Mouse (Mus musculus): ENCODE data around the gene Lysmd2.
"Not testable (repeated sequence)": the region's sequence is repeated elsewhere in the genome, so short reads cannot be mapped to it uniquely, and the experiment has no call there.

The Lysmd2 gene

DNA sequence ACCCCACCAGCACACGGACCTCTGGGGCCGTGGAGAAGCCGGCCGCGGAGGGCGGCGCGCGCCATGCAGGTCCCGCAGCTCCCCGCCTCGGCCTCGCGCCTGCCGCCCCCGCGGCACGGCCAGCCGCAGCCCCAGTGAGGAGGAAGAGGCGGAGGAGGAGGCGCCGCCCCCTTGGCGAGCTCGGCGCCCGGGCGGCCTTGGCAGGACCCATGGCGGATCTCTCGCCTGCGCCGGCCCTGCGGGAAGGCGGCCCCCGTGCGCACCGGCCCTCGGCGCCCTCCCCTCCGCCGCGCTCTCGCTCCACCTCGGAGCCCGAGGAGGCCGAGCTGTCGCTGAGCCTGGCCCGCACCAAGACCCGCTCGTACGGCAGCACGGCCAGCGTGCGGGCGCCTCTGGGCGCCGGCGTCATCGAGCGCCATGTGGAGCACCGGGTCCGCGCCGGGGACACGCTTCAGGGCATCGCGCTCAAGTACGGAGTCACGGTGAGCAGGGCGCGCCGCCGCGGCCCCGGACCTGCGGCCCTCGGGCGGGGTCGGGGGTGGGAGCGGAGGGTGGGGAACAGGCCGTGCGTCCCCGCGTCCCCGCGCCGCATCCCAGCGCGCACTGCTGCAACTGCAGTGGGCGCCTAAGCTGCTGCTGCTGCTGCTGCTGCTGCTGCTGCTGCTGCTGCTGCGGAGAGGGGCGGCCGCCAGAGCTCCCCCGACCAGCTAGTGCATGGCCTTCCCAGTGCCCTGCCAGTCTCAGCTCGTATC, at the start of gene Lysmd2:
Gene Lysmd2 (plus strand): TSS at position 186 of the 752 bp plus-strand sequence.
- ATAC-seq (ENCODE audit: insufficient number of reproducible peaks, low FRiP score, low TSS enrichment) = peak; percentile 89

DNA sequence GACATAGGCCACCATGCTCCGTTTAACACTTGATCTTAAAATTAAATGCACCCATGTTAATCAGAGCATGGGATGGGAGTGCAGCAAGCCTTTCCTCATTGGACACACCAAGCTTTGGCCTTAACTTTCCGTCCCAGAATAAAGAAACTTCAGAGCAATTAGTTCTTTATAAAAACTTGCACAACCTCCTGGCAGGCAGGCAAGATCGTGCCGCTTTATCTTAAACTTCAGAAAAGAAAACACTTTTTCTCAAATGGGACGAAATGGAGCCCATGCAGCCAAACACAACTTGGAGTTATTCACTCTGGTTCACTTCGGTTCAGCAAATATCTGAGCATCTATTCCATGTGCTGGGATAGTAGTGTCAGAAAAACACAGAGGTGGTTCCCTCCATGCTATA, 46.2 kb upstream of the Lysmd2 start:
- no peak for ATAC-seq (ENCODE audit: insufficient number of reproducible peaks, low FRiP score, low TSS enrichment)

DNA sequence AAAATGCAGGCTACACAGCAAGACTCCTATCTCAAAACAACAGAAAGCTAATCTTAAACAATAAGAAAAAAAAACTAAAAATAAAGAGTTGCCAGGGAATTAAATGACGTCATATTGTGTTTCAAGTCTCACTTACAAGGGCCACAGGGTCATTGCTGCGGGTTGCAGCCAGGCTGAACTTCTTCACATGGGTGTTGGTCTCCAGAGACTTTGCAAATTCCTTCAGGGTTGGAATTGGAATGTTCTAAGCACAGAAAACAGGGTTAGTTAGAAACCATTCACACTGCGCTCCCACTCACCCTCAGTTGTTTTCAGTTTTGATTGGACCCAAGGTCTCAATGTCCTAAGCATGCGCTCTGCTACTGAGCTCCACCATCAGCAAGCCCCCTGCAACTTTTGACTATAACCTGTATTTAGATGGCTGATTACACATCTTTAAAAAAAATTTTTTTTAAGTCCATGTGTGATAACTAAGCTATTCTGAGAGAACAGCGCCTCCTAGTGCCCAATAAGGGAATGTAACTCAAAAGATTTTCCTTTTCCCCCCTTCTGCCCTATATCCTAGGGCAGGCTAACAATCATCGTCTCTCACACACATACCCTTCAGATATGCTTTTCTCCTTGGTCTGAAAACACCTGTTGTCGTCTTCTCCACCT, 43.7 kb upstream of the Lysmd2 start:
- no peak for ATAC-seq (ENCODE audit: insufficient number of reproducible peaks, low FRiP score, low TSS enrichment)

DNA sequence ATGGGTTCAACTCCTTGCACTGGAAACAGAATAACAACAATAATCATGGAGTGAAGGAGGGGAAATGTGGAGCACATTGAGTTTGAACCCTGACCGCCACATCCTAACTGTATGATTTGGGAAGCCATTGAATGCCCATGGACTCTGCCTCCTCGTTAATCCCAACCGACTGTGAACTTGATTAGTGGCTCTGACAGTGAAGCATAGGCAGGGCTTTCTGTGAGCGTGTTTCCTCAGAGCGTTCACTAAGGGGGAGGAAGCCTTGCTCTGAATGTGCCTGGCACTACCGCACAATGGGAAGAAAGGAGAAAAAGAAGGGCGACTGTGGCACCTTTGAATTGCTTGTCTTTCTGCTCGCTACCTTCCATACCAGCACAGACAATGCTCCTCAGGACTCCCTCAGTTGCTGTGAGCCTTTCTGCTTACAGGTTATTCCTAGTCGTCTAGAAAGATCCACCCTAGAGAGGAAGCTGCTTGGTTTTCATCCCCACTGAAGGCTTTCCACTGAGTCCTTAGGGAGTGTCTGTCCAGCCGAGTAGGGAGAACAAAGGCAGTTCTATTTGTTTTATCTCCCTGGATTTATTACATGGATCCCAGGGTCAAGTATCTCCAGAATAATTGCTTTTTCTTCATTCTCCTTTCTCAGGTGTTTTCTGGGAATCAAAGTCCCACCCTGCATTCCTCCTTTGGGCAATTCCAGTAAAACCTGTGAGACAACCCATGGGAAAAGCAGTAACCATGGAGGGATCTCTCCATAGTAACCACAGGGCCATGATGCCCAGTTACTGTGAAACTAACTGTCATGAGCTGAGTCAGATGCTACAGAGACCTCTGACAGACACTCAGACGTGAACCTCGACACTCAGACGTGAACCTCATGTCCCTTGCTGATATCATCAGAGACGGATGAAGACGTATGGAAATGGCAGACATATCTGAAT, 35.4 kb upstream of the Lysmd2 start:
- no peak for ATAC-seq (ENCODE audit: insufficient number of reproducible peaks, low FRiP score, low TSS enrichment)

DNA sequence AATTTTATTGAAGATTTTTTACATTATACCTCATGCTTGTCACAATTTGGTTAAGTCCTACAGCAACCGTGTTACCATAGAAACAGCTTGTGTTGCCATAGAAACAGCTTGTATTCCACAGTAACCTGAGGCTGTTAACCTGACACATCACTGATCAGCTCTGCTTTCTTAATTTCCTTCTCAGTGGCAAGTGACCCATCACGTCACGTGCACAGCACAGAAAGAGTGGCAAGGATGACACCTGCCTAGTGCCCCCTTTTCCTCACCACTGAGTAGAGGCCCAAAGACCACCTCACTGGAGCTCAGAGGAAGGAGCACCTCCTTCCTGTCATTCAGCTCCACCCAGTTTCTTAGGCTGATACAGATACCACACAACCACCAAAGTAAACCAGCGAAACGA, 32.1 kb upstream of the Lysmd2 start:
- no peak for ATAC-seq (ENCODE audit: insufficient number of reproducible peaks, low FRiP score, low TSS enrichment)

DNA sequence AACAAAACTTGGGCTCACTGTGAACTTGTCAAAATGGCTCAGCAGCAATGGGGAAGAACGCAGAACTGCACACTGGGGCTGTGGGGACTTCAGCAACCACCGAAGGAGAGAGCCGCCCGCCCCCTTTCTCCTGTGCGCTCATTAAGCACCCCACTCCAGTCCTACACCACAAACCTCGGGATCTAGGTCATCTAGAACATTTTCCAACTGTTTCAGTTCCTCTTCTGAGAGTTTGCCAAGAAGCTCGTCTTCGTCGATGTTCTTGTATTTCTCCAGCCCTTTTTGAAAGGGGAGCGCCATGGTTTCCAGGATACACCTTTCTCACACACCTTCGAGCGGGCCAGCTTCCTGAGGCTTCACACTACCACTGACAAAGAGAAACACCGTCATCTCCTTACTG, 28.5 kb upstream of the Lysmd2 start:
- ATAC-seq (ENCODE audit: insufficient number of reproducible peaks, low FRiP score, low TSS enrichment) = no peak

DNA sequence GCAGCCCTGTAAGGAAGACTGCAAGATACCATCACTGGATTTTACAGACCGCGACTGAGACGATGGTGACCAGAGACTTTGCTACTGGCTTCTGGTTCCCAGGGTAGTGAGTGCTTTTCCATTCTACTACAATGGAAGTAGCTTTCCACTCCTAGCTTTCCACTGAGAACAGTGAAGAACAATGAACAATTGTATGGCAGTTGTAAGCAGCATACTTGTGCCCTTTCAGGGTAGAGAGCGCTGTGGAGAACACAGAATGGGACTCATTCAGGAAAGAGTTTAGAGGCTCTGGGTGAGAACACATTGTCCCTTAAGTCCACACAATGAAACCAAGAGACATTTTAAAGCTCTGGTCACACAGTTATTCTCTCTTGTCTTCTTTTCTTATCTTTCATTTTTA, 27.9 kb upstream of the Lysmd2 start:
- ATAC-seq (ENCODE audit: insufficient number of reproducible peaks, low FRiP score, low TSS enrichment) = no peak

DNA sequence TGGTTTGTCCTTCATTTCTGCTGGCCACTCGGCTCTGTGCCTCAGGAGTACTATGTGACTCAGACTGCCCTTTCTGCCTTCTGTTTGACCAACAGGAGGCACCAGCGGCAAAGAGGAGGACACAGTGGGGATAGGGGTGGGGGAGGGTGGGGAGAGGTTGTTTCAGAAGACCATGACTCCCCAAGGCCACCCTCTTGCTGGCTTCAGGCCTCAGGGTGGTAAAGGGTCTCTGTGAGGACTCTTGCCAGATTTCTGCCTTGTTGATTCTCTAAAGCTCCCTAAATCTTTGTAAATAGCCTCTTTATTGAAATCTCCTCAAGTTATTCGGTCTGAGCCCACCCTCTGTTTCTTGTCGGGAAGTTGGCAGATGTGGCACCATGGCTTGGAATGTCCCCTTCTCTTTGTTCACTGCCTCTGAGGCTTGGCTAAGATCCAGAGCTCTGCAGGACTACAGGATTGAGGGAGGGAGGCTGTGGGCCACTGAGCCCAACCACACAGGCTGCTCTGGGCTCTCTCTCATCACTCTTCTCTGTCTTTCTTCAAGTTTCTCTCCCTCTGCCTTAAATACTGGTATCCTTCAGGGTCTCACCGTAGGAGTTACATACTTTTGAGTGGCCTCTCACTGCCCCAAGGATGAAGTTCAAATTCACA, 26.2 kb upstream of the Lysmd2 start:
- peak; percentile 57; the same call in 1 of the 2 replicates for ATAC-seq (ENCODE audit: insufficient number of reproducible peaks, low FRiP score, low TSS enrichment)

DNA sequence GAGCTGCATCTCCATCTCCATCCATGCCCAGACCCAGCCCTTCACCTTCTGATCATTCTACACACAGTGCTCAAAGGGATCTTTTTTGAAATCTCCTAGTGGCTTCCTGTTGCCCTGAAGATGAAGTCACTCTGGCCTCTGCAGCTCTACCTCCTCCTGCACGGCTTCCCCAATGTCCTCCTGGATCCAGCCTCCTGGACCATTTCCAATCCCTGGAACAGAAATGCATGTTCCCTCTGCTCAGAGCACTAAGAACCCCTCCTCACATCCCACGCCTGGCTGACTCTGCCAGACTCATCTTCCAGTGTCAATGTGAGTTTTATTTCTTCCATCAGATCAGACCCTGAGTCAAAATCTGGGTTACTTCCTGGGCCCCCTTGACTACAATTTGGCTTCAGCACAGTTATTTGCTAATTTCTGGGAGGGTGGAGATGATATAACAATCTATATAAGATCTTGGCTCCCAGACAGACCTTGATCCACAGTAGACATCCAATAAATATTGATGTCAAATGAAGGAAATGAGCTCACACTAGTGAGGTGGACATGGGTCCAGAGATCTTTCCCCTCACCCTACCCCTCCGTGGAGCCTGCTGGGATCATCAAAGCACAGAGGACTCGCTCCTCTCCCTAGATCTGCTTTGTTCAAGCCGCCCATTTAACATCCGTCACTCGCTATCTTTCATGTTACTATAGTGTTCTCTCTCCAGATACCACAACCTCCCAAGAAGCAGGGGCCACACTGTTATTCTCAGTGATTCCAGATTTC, 25.2 kb upstream of the Lysmd2 start:
- ATAC-seq (ENCODE audit: insufficient number of reproducible peaks, low FRiP score, low TSS enrichment) = 0 out of 2 replicates have a peak, but pooled peaks have one; percentile 12

DNA sequence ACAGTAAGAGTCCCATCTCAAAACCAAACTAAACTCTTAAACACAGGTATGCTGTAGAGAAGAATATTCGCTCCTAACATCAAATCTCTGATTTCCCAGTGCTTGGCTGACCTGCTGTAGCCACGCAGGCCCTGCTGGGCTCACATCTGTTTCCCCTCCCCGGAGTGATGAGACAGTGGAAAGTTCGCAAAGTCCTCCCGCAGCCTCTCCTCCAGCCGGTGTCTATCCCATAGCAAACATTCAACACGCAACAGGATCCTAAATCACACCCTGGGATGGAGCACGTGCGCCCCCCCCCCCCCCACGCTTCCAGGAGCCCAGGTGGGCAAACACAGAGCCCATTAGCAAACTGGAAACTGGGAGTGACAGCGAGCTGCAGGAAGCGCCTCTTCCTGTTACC, 24.0 kb upstream of the Lysmd2 start:
- ATAC-seq (ENCODE audit: insufficient number of reproducible peaks, low FRiP score, low TSS enrichment) = no peak

DNA sequence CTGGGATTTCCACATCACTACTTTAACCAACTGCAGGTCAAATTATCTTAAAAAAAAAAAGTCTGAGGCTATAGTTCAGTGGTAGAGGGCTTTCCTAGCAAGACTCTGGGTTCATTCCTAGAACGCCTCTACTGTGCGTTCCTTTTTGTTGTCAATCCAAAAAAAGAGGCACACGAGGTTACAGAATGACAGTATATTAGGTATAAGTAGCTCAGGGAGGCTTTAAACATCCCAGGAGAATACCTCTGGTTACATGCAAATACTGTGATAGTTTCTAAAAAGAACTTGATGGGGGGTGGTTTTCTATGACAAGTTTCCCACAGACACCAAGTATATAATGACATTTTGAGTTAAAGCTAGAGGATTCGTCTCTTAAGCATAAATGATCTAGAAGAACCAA, 18.0 kb upstream of the Lysmd2 start:
- no peak for ATAC-seq (ENCODE audit: insufficient number of reproducible peaks, low FRiP score, low TSS enrichment)

DNA sequence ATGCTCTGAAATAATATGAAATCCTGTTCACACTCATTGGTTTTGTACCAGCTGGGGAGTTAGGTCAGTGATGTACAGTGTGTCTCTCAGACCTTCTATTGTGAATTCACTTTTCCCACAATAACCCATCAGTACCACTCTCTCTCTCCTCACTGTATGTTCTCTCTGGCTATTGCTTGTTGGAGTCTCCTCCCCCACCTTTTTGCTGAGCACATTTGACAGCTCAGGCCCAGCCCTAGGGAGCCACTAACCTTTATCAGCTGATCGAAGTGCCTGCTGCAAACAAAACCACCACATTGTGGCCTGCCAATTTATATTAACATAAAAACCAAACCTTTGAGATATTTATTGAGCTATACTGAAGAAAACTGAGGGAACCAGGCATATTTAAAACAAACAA, 16.0 kb upstream of the Lysmd2 start:
- ATAC-seq (ENCODE audit: insufficient number of reproducible peaks, low FRiP score, low TSS enrichment) = no peak

DNA sequence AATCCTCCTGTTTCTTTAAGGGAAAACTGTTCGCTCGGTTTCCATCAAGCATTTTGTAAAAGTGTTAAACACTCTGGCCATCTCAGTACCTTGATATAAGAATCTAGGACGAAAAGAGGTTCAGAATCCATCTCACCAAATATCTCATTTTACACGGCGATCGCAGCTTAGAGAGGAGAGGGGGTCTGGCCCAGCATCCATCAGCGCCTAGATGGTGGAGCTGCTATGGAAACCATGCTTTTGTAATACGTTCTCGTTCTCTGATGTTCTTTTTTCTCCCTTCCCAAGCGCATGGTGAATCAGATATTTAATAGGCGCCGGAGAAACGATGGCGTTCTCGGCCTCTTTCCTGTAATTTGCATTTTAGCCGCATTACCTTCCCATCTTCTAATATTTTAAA, 15.6 kb upstream of the Lysmd2 start:
- ATAC-seq (ENCODE audit: insufficient number of reproducible peaks, low FRiP score, low TSS enrichment) = no peak

DNA sequence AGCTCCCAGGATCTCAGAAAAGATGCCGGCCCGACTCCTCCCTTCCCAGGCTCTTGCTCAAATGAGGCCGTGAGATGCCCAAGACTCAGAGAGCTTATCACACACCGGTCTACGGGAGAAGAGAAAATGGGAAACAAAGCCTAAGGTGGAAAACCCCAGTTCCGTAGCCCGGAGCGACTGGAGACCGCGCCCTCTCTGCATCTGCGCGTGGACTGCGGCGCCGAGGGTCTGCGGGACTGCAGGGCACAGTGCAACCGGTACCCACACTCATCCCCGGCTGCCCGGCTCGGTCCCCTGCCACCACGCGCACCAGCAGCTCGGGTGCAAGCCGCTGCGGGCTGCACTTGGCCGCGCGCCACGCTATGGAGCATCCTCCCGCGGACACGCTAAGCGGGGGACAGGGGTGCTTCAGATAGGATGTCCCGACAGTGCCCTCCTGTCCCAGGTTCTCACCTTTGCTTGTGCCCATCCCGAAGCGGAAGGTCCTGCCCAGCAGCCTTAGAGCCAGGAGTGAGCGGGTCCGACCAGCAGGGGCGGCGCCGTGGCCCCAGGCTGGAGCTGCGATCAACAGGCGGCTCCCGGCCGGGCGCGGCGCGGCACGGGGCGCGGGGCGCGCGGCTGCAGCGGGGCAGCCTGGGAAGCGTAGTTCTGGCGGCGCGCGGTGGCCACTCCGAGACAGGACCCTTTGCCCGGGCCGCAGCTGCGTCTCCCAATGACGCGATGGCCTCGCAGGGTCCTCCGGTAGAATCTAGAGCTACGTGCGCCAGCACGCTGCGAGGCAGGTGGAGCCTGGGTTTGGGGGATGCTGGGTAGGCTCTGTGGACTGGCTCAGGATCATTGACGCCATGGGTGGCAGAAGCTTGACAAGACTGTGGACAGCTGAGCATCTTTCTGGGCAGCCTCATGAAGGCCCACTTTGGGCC, 14.7 kb upstream of the Lysmd2 start, which contains the start of gene Tmod2:
Gene Tmod2 (minus strand): TSS at position 755 of the 923 bp plus-strand sequence.
- ATAC-seq (ENCODE audit: insufficient number of reproducible peaks, low FRiP score, low TSS enrichment) = peak; percentile 92

DNA sequence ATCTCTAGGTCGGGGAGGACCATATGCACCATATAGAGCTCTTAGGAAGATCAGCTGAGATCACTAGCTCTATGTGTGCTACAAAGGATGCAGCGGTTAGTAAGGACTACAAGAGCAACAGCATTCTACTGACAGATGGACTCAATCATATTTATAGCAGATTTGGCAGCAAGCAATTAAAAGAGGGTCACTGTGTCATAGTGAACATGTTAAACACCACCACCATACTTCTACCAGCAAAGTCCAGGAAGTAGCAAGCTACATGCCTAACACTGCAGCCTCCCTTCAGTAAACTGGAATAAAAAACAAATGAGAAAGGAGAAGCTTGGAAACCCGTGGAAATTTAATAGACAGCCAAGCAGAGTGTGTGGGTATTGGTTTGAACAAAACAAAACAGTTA, 9.0 kb upstream of the Lysmd2 start:
- ATAC-seq (ENCODE audit: insufficient number of reproducible peaks, low FRiP score, low TSS enrichment) = no peak

DNA sequence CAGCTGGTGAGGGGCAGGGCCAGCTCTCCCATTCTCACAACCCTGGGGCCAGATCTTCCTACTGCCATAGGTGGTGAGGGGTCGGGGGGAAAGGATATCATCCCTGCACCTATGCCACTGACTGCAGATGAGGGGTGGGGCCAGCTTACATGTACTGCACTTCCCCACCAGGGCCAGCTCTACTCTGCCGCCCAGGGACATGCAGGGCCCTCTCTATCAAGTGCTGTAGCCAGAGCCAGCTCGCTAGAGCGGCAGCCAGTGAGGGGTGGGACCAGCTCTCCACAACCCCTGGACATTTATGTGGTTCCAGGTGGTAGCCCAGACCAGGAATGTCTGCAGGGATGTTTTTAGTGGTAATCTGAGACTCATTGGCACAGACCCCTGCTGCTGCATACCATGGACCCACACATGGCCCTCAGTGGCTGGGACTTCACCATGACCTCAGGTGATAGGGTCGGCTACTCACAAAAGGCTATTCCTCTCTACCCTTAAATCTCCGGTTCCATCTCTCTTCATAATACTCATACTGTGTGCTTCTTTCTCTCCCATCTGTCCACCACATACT, 6.6 kb upstream of the Lysmd2 start:
- no peak; the same call in 1 of the 2 replicates for ATAC-seq (ENCODE audit: insufficient number of reproducible peaks, low FRiP score, low TSS enrichment)

DNA sequence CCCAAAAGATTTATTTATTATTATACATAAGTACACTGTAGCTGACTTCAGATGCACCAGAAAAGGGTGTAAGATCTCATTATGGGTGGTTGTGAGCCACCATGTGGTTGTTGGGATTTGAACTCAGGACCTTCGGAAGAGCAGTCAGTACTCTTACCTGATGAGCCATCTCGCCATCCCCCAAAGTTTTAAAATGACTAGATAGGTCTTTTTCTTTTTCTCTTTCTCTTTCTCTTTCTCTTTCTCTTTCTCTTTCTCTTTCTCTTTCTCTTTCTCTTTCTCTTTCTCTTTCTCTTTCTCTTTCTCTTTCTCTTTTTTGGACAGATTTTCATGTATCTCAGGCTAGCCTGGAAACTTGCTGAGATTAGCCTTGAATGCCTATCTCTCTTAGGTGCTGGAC, 5.8 kb upstream of the Lysmd2 start:
- ATAC-seq (ENCODE audit: insufficient number of reproducible peaks, low FRiP score, low TSS enrichment) = not testable (repeated sequence)

DNA sequence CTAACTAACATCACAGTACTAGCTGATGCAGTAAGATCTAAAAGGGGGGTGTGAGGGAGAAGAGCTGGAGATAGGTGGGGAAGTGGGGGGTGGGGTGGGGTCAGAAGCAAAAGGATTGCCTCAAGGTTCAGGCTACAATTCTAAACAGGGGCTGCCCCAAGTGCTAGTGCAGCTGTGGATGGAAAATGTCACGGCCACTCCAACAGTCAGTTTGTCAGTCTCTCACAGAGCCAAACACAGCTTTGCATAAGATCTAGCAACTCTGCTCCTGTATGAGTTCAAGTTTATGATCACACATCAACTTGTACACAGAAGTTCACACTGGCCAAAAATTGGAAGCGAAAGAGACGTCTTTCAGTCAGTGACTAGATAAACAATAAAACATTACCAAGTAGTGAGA, 4.1 kb upstream of the Lysmd2 start:
- ATAC-seq (ENCODE audit: insufficient number of reproducible peaks, low FRiP score, low TSS enrichment) = no peak

All from cerebellum, adult (tissue).